Mouse (Mus musculus): ENCODE measurements around the gene Tmem102. TPM values are rescaled to one million over a fixed set of nuclear protein-coding genes. Genes with fewer than 3 reads are reported as not detected.

Tmem102 gene
- polyA plus RNA-seq, 2 experiments: 1.8 to 5.9 TPM

DNA sequence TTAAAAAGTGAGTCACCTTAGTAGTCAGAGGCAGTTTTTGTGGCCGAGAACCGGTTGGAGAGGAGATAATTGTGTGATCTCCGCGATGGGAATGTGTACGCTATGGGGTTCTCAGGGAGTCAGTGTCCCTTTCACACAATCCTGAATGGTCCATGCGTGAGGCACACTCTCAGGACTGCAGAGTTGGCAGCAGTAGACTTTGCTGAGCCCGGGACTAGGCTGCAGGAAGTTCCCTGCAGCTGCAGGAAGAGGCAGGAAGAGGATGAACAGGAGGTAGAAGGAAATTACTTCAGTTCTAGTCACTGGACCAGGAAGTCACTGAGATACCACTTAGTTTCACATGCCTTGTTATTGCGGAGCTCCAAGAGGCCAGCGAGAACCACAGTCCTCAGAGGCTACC, 43.7 kb upstream of the Tmem102 start:
- H3K27me3 ChIP-seq (ENCODE audit: control insufficient read depth, insufficient read depth, low read length): no peaks in the 10 kb centered on the region
- H3K36me3 ChIP-seq (ENCODE audit: control insufficient read depth, insufficient read depth, low read length): peaks cover 41% of the 10 kb centered on the region
- H3K4me3 ChIP-seq (replicated peaks; ENCODE audit: low read length): no peak overlapping the region
- H3K4me2 ChIP-seq (replicated peaks; ENCODE audit: low read depth, low read length, severe bottlenecking): no peak overlapping the region
- no peak for ATAC-seq (ENCODE audit: low FRiP score, low read depth)
- WGBS: 92% methylated on average over 9 of the region's 9 CpGs
- no peak overlapping the region for H3K9ac ChIP-seq (ENCODE audit: low read depth, low read length, severe bottlenecking)
- no peak for DNase-seq (ENCODE audit: low spot score)
- H3K9me3 ChIP-seq (ENCODE audit: control insufficient read depth, low read length): no peaks in the 10 kb centered on the region
- no peak overlapping the region for H3K27ac ChIP-seq (replicated peaks; ENCODE audit: low read depth, low read length)
- H3K4me1 ChIP-seq (ENCODE audit: control insufficient read depth, insufficient read depth, low read length): peaks cover 17% of the 10 kb centered on the region
- no peak for TF ChIP-seq POLR2A (IDR thresholded peaks at IDR 0.05; ENCODE audit: borderline replicate concordance, extremely low read depth, insufficient read depth, insufficient read length)

DNA sequence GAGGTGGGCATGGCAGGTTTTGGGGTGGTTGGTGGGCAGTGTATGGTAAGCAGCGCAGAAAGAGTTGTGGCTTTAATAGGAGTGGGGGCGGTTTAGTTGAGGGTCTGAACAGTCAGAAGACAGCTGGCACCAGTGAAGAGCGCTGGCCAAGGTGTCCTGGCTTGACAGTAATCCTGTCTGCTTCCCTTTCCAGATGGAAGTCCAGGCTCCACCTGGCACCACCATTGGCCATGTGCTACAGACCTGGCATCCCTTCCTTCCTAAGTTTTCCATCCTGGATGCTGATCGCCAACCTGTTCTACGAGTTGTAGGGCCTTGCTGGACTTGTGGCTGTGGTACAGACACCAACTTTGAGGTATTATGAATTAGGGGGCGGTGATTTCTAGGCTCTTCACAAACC, 42.6 kb upstream of the Tmem102 start:
- H3K27ac ChIP-seq (replicated peaks; ENCODE audit: low read depth, low read length): no peak overlapping the region
- DNase-seq (ENCODE audit: low spot score): no peak
- H3K4me1 ChIP-seq (ENCODE audit: control insufficient read depth, insufficient read depth, low read length): peaks cover 17% of the 10 kb centered on the region
- H3K4me2 ChIP-seq (replicated peaks; ENCODE audit: low read depth, low read length, severe bottlenecking): peak overlapping the region; percentile 93; the same call in 1 of the 2 replicates
- H3K9me3 ChIP-seq (ENCODE audit: control insufficient read depth, low read length): no peaks in the 10 kb centered on the region
- no peak overlapping the region for H3K9ac ChIP-seq (ENCODE audit: low read depth, low read length, severe bottlenecking)
- peak overlapping the region; percentile 68 for H3K4me3 ChIP-seq (replicated peaks; ENCODE audit: low read length)
- peaks cover 41% of the 10 kb centered on the region for H3K36me3 ChIP-seq (ENCODE audit: control insufficient read depth, insufficient read depth, low read length)
- no peak for ATAC-seq (ENCODE audit: low FRiP score, low read depth)
- TF ChIP-seq POLR2A (IDR thresholded peaks at IDR 0.05; ENCODE audit: borderline replicate concordance, extremely low read depth, insufficient read depth, insufficient read length): no peak
- WGBS: 98% methylated on average over 6 of the region's 6 CpGs
- H3K27me3 ChIP-seq (ENCODE audit: control insufficient read depth, insufficient read depth, low read length): no peaks in the 10 kb centered on the region

DNA sequence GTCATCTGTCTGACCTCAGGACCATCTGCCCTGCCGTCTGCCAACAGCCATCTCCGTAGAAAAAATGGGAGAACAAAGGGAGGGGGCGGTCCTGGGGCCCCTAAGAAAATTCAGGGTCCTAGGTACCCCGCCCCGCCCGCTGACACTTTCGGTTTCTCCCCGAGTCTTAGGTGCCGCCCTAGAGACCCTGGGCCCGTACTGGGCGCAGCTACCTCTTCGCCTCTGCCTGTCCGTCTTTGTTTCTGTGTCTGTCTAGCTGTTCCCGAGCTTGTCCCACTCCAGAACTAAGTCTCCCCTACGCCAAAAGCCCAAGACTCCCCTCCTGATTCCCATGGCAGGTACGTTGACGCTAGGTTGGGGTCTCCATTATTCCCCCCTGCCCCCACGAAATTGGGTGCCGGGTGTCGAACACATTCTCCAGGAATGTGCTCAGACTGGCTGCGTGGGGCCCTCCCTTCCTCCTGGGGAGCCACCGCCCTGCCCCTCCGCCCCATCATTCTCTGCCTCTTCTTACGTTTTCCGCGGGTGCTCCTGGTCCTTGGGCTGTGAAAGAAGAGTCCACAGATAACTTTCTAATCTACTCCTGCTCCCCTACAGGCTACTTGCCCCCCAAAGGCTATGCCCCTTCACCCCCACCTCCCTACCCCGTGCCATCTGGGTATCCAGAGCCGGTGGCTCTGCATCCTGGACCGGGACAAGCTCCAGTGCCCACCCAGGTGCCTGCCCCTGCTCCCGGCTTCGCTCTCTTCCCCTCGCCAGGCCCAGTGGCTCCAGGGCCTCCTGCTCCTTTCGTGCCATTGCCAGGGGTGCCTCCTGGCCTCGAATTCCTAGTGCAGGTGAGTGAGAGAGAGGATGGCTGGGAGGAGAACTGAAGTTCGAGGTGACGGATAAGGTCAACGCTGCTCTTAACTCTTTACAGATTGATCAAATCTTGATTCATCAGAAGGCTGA, 41.6 kb upstream of the Tmem102 start:
- peak; percentile 34 for ATAC-seq (ENCODE audit: low FRiP score, low read depth)
- 10% methylated on average over 37 of the region's 37 CpGs for WGBS
- H3K27ac ChIP-seq (replicated peaks; ENCODE audit: low read depth, low read length): peak overlapping the region; percentile 84

DNA sequence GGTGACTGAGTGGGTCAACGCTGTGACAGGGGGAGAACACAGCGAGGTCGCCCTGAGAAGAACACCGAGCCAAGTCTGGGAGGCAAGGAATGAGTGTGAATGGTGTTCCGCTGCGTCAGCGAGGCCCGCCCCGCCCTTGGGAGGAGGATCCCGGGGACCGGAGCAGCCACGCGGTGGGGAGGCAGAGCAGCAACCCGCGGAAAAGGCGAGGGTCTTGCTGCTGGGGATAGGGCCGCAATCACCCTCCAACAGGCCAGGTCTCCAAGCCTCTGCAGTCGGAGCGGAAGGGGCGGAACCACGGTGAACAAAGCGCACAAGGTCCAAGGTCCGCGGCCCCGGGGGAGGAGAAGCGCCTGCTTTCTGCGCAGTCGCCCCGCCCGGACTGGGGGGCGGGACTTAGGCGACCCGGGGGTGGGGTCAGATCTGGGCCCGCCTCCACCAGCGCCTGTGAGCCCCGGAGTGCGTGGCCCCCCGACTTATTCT, 40.8 kb upstream of the Tmem102 start, which contains the start of gene Plscr3:
Gene Plscr3 (plus strand): TSS at position 179 of the 483 bp plus-strand sequence.
- under 1% methylated on average over 33 of the region's 38 CpGs for WGBS
- no peak for TF ChIP-seq POLR2A (IDR thresholded peaks at IDR 0.05; ENCODE audit: borderline replicate concordance, extremely low read depth, insufficient read depth, insufficient read length)

More for the DNA sequence above, 41.6 kb upstream of the Tmem102 start:
- Histone ChIP-seq H3K9me3 (ENCODE audit: control insufficient read depth, low read length) (no peaks in the 10 kb centered on the region), H3K36me3 (ENCODE audit: control insufficient read depth, insufficient read depth, low read length) (peaks cover 40% of the 10 kb centered on the region), H3K9ac (ENCODE audit: low read depth, low read length, severe bottlenecking) (peak overlapping the region; percentile 85), H3K4me1 (ENCODE audit: control insufficient read depth, insufficient read depth, low read length) (peaks cover 17% of the 10 kb centered on the region), H3K27me3 (ENCODE audit: control insufficient read depth, insufficient read depth, low read length) (no peaks in the 10 kb centered on the region), H3K4me2 (replicated peaks; ENCODE audit: low read depth, low read length, severe bottlenecking) (peak overlapping the region; percentile 93), H3K4me3 (replicated peaks; ENCODE audit: low read length) (peak overlapping the region; percentile 68)
- TF ChIP-seq POLR2A (IDR thresholded peaks at IDR 0.05; ENCODE audit: borderline replicate concordance, extremely low read depth, insufficient read depth, insufficient read length): no peak
- DNase-seq (ENCODE audit: low spot score): peak; percentile 16

DNA sequence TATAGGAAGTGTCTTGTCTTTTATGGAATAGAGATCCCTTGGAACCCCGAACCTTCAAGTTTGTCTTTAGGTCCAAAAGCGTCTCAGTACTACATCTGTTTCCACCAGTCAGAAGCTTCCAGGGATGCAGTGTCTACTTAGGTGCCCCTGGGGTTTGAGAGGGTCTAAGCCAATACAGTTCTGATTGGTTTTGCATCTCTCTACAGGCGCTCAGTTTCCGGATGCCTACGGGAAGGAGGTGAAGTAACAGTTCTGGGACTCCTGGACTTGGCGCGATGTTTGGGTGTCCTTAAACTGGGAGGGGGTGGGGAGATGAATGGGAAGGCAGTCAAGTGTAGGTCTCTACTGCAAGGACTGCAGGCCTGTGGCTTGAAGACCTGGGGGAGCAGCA, 33.3 kb upstream of the Tmem102 start:
- no peaks in the 10 kb centered on the region for H3K9me3 ChIP-seq (ENCODE audit: control insufficient read depth, low read length)
- peaks cover 33% of the 10 kb centered on the region for H3K4me1 ChIP-seq (ENCODE audit: control insufficient read depth, insufficient read depth, low read length)
- DNase-seq (ENCODE audit: low spot score) (peak; percentile 20), ATAC-seq (ENCODE audit: low FRiP score, low read depth) (no peak)
- peak overlapping the region; percentile 73 for H3K4me3 ChIP-seq (replicated peaks; ENCODE audit: low read length)
- peak overlapping the region; percentile 83 for H3K27ac ChIP-seq (replicated peaks; ENCODE audit: low read depth, low read length)
- peaks cover 6% of the 10 kb centered on the region; the same call in 1 of the 2 replicates for H3K36me3 ChIP-seq (ENCODE audit: control insufficient read depth, insufficient read depth, low read length)
- peak overlapping the region; percentile 63 for H3K9ac ChIP-seq (ENCODE audit: low read depth, low read length, severe bottlenecking)
- peak overlapping the region; percentile 50 for H3K4me2 ChIP-seq (replicated peaks; ENCODE audit: low read depth, low read length, severe bottlenecking)
- TF ChIP-seq POLR2A (IDR thresholded peaks at IDR 0.05; ENCODE audit: borderline replicate concordance, extremely low read depth, insufficient read depth, insufficient read length): no peak
- H3K27me3 ChIP-seq (ENCODE audit: control insufficient read depth, insufficient read depth, low read length): peaks cover 2% of the 10 kb centered on the region; the same call in 1 of the 2 replicates
- WGBS: 2% methylated on average over 7 of the region's 7 CpGs

More for the DNA sequence above, 40.8 kb upstream of the Tmem102 start, which contains the start of gene Plscr3:
- peak; percentile 95 for ATAC-seq (ENCODE audit: low FRiP score, low read depth)
- H3K36me3 ChIP-seq (ENCODE audit: control insufficient read depth, insufficient read depth, low read length): peaks cover 32% of the 10 kb centered on the region
- DNase-seq (ENCODE audit: low spot score): peak; percentile 91
- peak within 1 kb of the TSS; percentile 84 for H3K27ac ChIP-seq (replicated peaks; ENCODE audit: low read depth, low read length)
- H3K27me3 ChIP-seq (ENCODE audit: control insufficient read depth, insufficient read depth, low read length): no peaks in the 10 kb centered on the region
- peak within 1 kb of the TSS; percentile 85 for H3K9ac ChIP-seq (ENCODE audit: low read depth, low read length, severe bottlenecking)
- peaks cover 17% of the 10 kb centered on the region for H3K4me1 ChIP-seq (ENCODE audit: control insufficient read depth, insufficient read depth, low read length)
- peak within 1 kb of the TSS; percentile 93 for H3K4me2 ChIP-seq (replicated peaks; ENCODE audit: low read depth, low read length, severe bottlenecking)
- H3K9me3 ChIP-seq (ENCODE audit: control insufficient read depth, low read length): no peaks in the 10 kb centered on the region
- H3K4me3 ChIP-seq (replicated peaks; ENCODE audit: low read length): peak within 1 kb of the TSS; percentile 68
